Mouse (Mus musculus) intestine, embryonic 15.5 days (tissue): ENCODE data around the gene Ccdc136. TPM values are rescaled to one million over a fixed set of nuclear protein-coding genes. Genes with fewer than 3 reads are reported as not detected.

Experiments
- ATAC-seq: fragments of 200-750 bp; cut with Nextera tagmentation; 2 replicates; pipeline ENCODE4 v1.8.0; 2017; ENCODE audit warnings: moderate TSS enrichment, moderate library complexity
- H3K27ac ChIP-seq: fragments of 300-500 bp; sonication (generic); 2 replicates; pipeline ENCODE4 v1.5.1; 2015; ENCODE audit warnings: mild to moderate bottlenecking, inconsistent platforms
- H3K27me3 ChIP-seq: fragments of 300-500 bp; sonication (generic); replicated peaks from 2 replicates; pipeline ENCODE4 v1.6.1; 2015; ENCODE audit warnings: inconsistent platforms
- H3K36me3 ChIP-seq: fragments of 300-500 bp; sonication (generic); 2 replicates; pipeline ENCODE4 v1.6.1; 2015; ENCODE audit warnings: inconsistent platforms
- H3K4me1 ChIP-seq: fragments of 300-500 bp; sonication (generic); replicated peaks from 2 replicates; pipeline ENCODE4 v1.6.1; 2015; ENCODE audit warnings: inconsistent platforms
- H3K4me2 ChIP-seq: fragments of 300-500 bp; sonication (generic); replicated peaks from 2 replicates; pipeline ENCODE4 v1.6.1; 2015; ENCODE audit warnings: mild to moderate bottlenecking, inconsistent platforms
- H3K4me3 ChIP-seq: fragments of 300-500 bp; sonication (generic); replicated peaks from 2 replicates; pipeline ENCODE4 v1.5.1; 2015; ENCODE audit warnings: inconsistent platforms
- H3K9ac ChIP-seq: fragments of 300-500 bp; sonication (generic); 2 replicates; pipeline ENCODE4 v1.6.1; 2015; ENCODE audit warnings: inconsistent platforms
- H3K9me3 ChIP-seq: fragments of 300-500 bp; sonication (generic); 2 replicates; pipeline ENCODE4 v1.6.1; 2016; ENCODE audit warnings: inconsistent platforms
- WGBS: fragments of 180-500 bp; shearing (Covaris S2); methylation state at CpG from one replicate; pipeline ENCODE4 v1.1.7; 2015; 5-methylcytosine and 5-hydroxymethylcytosine counted together
- polyA plus RNA-seq: library from polyadenylated mRNA; unstranded; fragments of >200 nt; fragmentation: Nextera tagmentation; extraction: Ambion mirVana; gene quantifications from 2 replicates; pipeline ENCODE4 v1.2.1, GENCODE M21; 2015

Ccdc136 gene
- polyA plus RNA-seq, 1 experiment from 2014 or later = 7.7 TPM

DNA sequence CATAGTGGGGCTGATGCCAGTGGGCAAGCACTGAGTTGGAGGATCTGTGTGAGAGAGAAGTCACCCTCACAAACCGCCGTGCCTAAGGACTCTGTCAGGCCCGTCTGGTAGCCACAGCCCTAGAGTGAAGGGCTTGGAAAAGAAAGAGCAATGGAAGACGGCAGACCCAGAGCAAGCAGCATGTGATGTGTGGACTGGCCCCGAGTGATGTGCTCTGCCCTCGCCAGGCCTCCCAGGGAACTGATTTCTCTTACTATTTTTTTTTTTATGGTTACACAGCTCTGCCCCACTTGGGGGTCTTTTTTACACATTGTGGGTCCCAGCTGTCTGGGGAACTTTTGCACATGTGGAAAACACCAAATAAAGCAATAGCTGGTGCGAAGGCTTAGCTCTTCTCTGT is 65.4 kb downstream of the Ccdc136 start:
- no peak overlapping the region for H3K4me3 ChIP-seq
- H3K9me3 ChIP-seq = no peaks in the 10 kb centered on the region
- H3K4me2 ChIP-seq = no peak overlapping the region
- no peaks in the 10 kb centered on the region for H3K4me1 ChIP-seq
- no peaks in the 10 kb centered on the region for H3K27me3 ChIP-seq
- WGBS = 50% methylated on average over 7 of the region's 7 CpGs
- no peak overlapping the region for H3K27ac ChIP-seq
- peaks cover 8% of the 10 kb centered on the region; the same call in 1 of the 2 replicates for H3K36me3 ChIP-seq
- H3K9ac ChIP-seq = no peak overlapping the region
- no peak for ATAC-seq

DNA sequence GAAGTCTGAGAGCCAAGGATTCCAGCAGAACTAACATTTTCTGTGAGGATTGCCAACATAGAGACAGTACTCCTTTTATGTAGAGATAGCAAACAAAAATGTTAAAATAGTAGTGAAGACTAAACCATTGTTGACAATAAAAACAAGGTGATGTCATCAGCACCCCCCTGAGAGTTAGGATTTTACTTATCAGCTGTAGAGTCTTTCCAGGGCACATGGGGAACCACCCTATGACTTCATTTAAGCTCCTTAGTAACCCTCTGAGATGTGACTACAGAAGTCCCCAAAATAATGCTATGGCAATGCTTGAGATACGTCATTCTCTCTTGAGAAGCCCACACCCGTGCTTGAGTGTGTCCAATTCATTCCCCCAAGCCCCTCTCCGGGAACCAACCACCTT is 67.3 kb downstream of the Ccdc136 start:
- no peak for ATAC-seq
- H3K27me3 ChIP-seq = no peaks in the 10 kb centered on the region

GRCm38 (mm10) chr6:29467583-29468354 is 71.7 kb downstream of the Ccdc136 start, which contains the start of gene Atp6v1f:
Gene Atp6v1f, plus strand, starts transcription at chr6:29467718.
- under 1% methylated on average over 39 of the region's 39 CpGs for WGBS
- Histone ChIP-seq H3K36me3 (peaks cover 10% of the 10 kb centered on the region), H3K9me3 (no peaks in the 10 kb centered on the region), H3K27ac (peak within 1 kb of the TSS; percentile 65), H3K4me2 (peak within 1 kb of the TSS; percentile 67), H3K4me3 (peak within 1 kb of the TSS; percentile 63), H3K27me3 (no peaks in the 10 kb centered on the region), H3K4me1 (0 out of 2 replicates have a peak, but pooled peaks cover 2% of the 10 kb centered on the region), H3K9ac (peak within 1 kb of the TSS; percentile 62)
- peak; percentile 95 for ATAC-seq

More for the DNA sequence above, 67.3 kb downstream of the Ccdc136 start:
- Histone ChIP-seq H3K36me3 (no peaks in the 10 kb centered on the region; the same call in 1 of the 2 replicates), H3K4me3 (no peak overlapping the region), H3K9me3 (no peaks in the 10 kb centered on the region), H3K4me1 (no peaks in the 10 kb centered on the region), H3K4me2 (no peak overlapping the region), H3K27ac (no peak overlapping the region), H3K9ac (no peak overlapping the region)
- 73% methylated on average over 3 of the region's 3 CpGs for WGBS

GRCm38 (mm10) chr6:29468851-29469250 is 72.7 kb downstream of the Ccdc136 start:
- 73% methylated on average over 3 of the region's 3 CpGs for WGBS
- 0 out of 2 replicates have a peak, but pooled peaks cover 2% of the 10 kb centered on the region for H3K4me1 ChIP-seq
- H3K9me3 ChIP-seq = no peaks in the 10 kb centered on the region
- ATAC-seq = no peak
- H3K27ac ChIP-seq = no peak overlapping the region
- peaks cover 10% of the 10 kb centered on the region for H3K36me3 ChIP-seq
- H3K4me2 ChIP-seq = peak overlapping the region; percentile 67
- no peaks in the 10 kb centered on the region for H3K27me3 ChIP-seq
- H3K4me3 ChIP-seq = peak overlapping the region; percentile 63
- 0 out of 2 replicates have a peak overlapping the region, but pooled peaks have one; percentile 62 for H3K9ac ChIP-seq

DNA sequence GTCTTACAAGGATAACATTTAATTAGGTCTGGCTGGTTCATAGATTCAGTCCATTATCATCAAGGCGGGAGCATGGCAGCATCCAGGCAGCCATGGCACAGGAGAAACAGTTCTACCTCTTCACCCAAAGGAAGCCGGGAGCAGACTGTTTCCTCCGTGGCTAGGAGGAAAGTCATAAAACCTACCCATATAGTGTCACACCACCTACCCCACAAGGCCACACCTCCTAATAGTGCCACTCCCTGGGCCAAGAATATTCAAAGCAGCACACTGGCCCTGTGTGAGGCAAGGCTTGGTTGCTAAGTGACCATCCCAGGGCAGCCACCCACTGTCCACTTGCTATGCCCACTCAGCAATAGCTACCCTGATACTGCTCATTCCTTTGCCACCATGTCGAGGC is 75.0 kb downstream of the Ccdc136 start, which contains the start of gene Atp6v1fnb:
Atp6v1fnb (plus strand) TSS at position 301 of the 400 bp plus-strand sequence.
- no peaks in the 10 kb centered on the region for H3K27me3 ChIP-seq
- H3K4me1 ChIP-seq = 0 out of 2 replicates have a peak, but pooled peaks cover 6% of the 10 kb centered on the region
- H3K9ac ChIP-seq = no peak within 1 kb of the TSS
- H3K4me2 ChIP-seq = no peak within 1 kb of the TSS
- H3K36me3 ChIP-seq = peaks cover 10% of the 10 kb centered on the region
- no peaks in the 10 kb centered on the region for H3K9me3 ChIP-seq
- 81% methylated on average over 4 of the region's 4 CpGs for WGBS
- H3K4me3 ChIP-seq = no peak within 1 kb of the TSS
- no peak for ATAC-seq
- H3K27ac ChIP-seq = no peak within 1 kb of the TSS

DNA sequence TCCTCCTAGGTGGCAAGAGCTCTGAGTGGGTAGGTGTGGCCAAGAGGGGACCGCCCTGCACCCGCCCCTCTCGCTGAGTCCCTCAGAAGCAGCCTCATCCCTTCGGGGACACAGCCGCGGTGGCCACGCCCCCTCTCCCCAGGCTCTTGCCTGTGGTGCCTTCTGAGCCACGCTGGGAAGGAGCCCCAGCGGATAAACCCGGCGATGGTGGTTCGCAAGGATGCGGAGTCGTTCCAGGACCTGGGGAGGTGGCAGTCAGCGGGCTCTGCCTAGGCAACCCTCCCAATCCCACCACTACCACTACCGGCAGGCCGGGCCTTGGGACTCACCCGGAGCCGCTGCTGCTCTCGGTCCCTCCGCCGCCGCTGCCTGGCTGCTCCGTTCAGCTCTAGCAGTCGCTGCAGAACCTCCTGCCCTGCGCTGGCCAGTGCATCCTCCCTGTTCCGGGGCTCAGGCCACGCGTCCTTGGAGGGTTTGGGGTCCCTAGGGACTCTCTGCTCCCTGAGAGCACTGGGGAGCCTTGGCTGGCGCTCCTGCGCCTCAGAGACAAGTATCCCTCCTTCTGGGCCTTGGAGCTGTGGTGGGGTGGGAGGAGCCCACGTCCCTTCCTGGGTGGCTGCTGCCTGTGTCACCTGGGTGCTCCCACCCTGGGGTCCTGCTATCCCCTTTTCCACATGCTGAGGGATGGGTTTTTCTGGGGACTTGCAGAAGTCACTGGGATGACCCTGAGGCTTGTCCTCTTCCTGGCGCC is 78.0 kb downstream of the Ccdc136 start:
- ATAC-seq = peak; percentile 97
- no peaks in the 10 kb centered on the region for H3K27me3 ChIP-seq
- peaks cover 10% of the 10 kb centered on the region for H3K36me3 ChIP-seq
- H3K4me1 ChIP-seq = 0 out of 2 replicates have a peak, but pooled peaks cover 5% of the 10 kb centered on the region
- H3K9me3 ChIP-seq = no peaks in the 10 kb centered on the region
- WGBS = 5% methylated on average over 33 of the region's 33 CpGs
- H3K27ac ChIP-seq = no peak overlapping the region
- peak overlapping the region; percentile 91 for H3K4me2 ChIP-seq
- peak overlapping the region; percentile 40 for H3K9ac ChIP-seq
- peak overlapping the region; percentile 44 for H3K4me3 ChIP-seq

GRCm38 (mm10) chr6:29474736-29475135 is 78.6 kb downstream of the Ccdc136 start:
- WGBS = 68% methylated on average over 2 of the region's 2 CpGs

More at GRCm38 (mm10) chr6:29474736-29475135, 78.6 kb downstream of the Ccdc136 start:
- Histone ChIP-seq H3K9ac (no peak overlapping the region), H3K27ac (no peak overlapping the region), H3K4me2 (0 out of 2 replicates have a peak overlapping the region, but pooled peaks have one; percentile 91), H3K9me3 (no peaks in the 10 kb centered on the region), H3K4me3 (no peak overlapping the region), H3K4me1 (0 out of 2 replicates have a peak, but pooled peaks cover 4% of the 10 kb centered on the region), H3K36me3 (peaks cover 10% of the 10 kb centered on the region), H3K27me3 (no peaks in the 10 kb centered on the region)
- ATAC-seq = no peak

Other genes starting within 250 kb of the Ccdc136 start
- 24.9 and 28.4 TPM in 2 replicates for gene Rbm28, start 231.3 kb upstream of the Ccdc136 start, polyA plus RNA-seq
- gene Prrt4, start 216.7 kb upstream of the Ccdc136 start, polyA plus RNA-seq = 0.40 and 0.50 TPM in 2 replicates
- 44.7 and 44.8 TPM in 2 replicates for gene Impdh1, start 179.9 kb upstream of the Ccdc136 start, polyA plus RNA-seq
- 32.4 and 34.6 TPM in 2 replicates for gene Hilpda, start 123.8 kb upstream of the Ccdc136 start, polyA plus RNA-seq
- gene Fam71f2, start 116.7 kb upstream of the Ccdc136 start, polyA plus RNA-seq = 0.24 and 0.39 TPM in 2 replicates
- gene Fam71f1, start 77.2 kb upstream of the Ccdc136 start, polyA plus RNA-seq = not detected in 2 replicates
- 289 and 306 TPM in 2 replicates for gene Calu, start 48.2 kb upstream of the Ccdc136 start, polyA plus RNA-seq
- gene Opn1sw, start 7.8 kb upstream of the Ccdc136 start, polyA plus RNA-seq = 0.29 and 0.53 TPM in 2 replicates
- gene Flnc, start 36.9 kb downstream of the Ccdc136 start, polyA plus RNA-seq = 9.7 and 10.1 TPM in 2 replicates
- gene Atp6v1f, start 71.4 kb downstream of the Ccdc136 start, polyA plus RNA-seq = 294 and 331 TPM in 2 replicates
- gene Atp6v1fnb, start 75.1 kb downstream of the Ccdc136 start, polyA plus RNA-seq = 0.24 TPM in 1 of 2 replicates, not detected in the other
- 13.7 and 15.5 TPM in 2 replicates for gene Kcp, start 111.6 kb downstream of the Ccdc136 start, polyA plus RNA-seq
- gene Irf5, start 130.3 kb downstream of the Ccdc136 start, polyA plus RNA-seq = 6.7 and 7.1 TPM in 2 replicates
- gene Tnpo3, start 213.6 kb downstream of the Ccdc136 start, polyA plus RNA-seq = 72.6 and 78.8 TPM in 2 replicates